Mouse (Mus musculus) gastrocnemius, postnatal 10 days (tissue): Measurements from ENCODE around the gene Foxn3. TPM values are rescaled to one million over a fixed set of nuclear protein-coding genes. Genes with fewer than 3 reads are reported as not detected.

Source experiments
- DNase-seq: peaks from one replicate; pipeline ENCODE4 v3.0.0; 2021; ENCODE audit warnings: mixed read lengths
- total RNA-seq, 2 experiments: library from RNA; stranded (reverse); gene quantifications; 2 replicates each; pipeline ENCODE4 v1.2.3; 2021

Gene Foxn3
- total RNA-seq, 2 experiments from 2014 or later: 227 to 232 TPM

DNA sequence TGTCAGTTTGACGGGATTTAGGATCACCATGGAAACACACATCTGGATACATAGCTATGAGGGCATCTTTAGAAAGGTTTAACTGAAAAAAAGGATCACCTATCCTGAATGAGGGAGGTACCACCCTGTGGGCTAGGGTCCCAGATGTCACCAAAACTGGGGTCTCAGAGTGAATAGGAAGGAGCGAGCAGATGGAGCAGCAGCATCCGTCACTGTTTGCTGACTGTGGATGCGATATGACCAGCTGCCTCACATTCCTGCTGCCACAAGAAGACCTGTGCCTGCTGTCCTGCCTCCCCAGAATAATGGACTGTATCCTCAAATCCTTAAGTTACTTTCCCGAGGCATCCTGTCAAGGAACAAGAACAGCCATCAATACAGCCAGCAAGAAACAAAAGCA is 97.0 kb downstream of the Foxn3 start:
- DNase-seq: no peak

DNA sequence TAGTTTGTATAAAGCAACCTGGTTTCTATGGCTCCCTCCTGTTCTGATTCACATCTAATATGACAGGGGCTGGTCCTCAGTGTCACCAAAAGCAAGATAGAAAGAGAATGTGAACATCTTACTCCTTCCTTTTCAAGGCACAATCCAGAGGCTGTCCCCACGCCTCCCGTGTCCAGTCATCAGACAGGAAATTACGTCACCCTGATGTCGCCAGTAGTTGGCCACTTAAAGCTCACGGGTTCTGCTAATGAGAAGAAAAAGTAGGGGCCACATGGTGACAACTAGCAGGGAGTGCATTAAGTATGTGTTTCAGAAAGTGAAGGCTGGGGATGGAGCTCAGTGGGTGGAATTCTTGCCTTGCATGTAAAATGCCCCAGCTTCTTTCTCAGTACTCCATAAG is 99.1 kb downstream of the Foxn3 start:
- no peak for DNase-seq

DNA sequence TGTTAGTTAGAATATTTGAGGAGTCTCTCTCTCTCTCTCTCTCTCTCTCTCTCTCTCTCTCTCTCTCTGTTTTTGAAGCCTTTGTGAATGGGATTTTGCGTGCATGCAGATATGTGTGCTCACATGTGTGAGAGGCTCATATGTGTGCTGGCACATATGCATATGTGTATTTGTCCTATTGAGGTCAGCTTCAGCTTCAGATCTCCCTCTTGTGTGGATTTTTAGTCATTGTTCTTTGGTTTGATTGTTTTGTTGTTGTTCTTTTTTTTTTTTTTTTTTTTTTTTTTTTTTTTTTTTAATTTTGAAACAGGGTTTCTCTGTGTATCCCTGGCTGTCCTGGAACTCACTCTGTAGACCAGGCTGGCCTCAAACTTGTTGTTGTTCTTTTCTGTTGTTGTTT is 100.5 kb downstream of the Foxn3 start:
- DNase-seq: no peak

DNA sequence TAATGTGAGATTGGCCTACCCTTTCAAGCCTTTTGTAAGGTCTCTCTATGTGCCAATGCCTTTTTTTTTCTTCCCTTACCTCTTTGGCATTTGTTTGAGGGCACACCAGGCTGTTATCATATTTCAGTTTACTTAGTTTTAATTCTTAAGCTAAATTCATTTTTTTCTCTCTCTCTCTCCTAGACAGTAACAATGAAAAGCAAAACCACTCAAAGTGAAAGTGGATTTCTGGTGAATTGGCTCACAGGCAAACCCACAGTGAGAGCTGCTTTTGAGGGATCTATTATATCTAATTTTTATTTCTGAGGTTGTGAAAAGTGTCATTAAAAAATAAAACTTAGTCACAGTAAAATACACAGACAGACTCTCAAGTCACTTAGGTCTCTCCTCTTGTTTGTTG is 101.1 kb downstream of the Foxn3 start:
- DNase-seq: no peak

DNA sequence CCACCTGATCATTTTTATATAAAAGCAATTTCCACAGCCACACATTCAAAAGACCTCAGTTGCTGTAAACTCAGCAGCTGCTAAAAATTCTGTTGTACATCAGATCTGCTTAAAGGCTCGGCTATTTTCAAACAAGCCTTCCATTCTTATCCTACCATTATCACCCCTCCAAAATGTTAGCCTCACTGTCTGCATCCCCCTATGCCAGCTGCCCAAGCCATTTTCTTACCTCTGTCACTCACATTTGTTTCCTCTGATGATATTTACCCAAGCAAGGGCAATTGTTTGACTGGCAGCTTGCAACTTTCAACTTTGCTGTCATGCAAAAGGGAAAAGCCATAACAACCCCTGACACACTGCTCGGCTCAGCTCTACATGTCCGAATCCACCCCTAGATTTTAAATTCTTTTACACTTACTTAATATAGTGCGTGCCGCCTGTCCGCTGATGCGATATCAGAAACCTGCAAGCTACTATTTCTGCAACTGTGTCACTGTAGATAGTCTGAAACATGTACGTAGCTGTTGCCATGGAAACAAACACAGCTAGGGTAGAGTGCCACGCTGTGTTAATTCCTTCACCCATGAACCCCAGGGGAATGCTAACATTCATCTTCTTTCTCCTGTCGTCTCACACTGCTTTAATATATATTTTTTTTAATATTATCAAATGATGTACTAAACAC is 105.7 kb downstream of the Foxn3 start:
- DNase-seq: no peak

DNA sequence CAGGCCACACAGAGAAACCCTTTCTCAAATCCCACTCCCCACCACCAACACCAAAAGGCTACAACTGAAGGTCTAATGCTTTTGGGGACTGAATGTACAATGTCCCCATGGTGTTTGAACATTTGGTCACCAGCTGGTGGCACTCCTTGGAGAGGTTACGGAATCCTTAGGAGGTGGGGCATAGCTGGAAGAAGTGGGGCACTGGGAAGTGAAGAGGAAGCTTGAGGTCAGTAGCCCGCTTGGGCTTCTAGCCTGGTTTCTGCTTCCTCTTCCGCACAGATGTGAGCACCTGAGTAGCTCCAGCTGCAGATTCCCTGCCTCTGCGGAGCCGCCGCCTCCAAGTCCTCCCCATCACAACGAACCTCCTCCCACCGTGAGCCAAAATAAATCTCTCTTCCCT is 107.8 kb downstream of the Foxn3 start:
- DNase-seq: no peak

DNA sequence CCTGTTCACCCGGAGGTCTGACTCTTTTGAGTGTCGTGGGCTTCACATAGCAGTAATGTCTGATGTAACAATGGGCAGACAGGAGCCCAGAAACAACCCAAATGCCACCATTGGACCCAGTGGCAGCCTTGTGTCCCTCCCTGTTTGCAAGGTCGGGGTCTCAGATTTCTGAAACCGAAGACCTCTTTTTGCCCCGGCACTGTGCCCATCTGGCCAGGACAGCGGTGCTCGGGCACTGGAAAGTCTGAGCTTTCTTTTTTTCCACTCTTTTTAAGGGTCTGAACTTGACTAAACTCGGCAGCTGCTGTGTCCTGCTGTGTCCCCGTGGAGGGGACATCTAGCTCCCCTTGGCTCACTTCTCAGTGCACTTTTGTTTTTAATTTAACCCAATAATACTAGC is 109.0 kb downstream of the Foxn3 start:
- DNase-seq: peak; percentile 65

DNA sequence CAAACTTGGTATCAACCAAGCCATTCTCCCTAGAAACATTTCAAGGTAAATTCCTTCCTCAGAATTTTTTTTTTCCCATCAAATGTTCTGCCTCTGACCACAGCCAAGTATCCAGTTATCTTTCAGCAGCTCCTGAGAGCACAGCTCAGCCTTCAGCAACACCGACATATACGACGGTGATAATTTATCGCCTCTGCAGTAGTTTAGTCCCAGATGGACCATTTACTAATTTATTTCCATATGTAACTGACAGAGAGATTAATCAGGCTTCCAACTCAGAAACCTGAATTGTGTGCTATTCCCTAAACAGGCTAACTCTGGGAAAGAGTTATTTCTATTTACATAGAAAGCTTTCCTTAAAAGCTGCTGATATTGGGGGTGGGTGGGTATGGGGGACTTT is 109.6 kb downstream of the Foxn3 start:
- no peak for DNase-seq

DNA sequence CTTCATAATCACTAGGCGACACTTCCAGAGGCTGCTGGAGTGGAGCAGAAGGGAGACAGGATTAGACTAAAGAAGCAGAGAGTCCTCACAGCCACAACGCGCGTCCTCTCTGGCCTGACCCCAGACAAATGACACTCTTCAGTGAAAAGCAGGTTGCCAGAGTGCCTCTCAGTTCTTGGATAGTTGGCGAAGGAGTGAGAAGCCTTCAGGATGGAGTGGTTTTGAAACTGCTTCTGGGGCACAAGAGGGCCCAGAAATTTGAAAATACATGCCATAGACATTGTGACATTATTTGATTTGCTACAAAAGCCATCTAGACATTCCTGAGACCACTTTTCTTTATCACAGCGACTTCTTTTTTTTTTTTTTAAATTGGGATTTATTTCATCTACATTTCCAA is 113.3 kb downstream of the Foxn3 start:
- no peak for DNase-seq

DNA sequence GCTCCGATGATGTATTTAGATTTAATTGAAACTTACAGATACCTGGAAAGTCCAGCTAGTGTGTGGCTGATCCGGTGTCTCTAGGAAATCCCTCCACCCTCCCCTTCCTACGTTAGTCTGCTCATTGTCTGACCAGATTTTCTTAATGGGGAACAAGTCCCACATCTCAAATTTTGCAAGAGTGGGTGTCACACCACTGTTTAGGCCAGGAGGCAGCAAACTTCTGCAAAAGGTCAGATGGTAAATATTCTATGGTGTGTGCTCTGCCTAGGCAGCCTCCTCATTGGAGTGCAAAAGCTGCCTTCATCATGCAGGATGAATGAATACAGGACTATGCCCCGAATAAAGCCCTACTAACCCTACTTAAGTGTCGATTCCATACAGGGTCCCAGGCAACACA is 115.6 kb downstream of the Foxn3 start:
- no peak for DNase-seq

DNA sequence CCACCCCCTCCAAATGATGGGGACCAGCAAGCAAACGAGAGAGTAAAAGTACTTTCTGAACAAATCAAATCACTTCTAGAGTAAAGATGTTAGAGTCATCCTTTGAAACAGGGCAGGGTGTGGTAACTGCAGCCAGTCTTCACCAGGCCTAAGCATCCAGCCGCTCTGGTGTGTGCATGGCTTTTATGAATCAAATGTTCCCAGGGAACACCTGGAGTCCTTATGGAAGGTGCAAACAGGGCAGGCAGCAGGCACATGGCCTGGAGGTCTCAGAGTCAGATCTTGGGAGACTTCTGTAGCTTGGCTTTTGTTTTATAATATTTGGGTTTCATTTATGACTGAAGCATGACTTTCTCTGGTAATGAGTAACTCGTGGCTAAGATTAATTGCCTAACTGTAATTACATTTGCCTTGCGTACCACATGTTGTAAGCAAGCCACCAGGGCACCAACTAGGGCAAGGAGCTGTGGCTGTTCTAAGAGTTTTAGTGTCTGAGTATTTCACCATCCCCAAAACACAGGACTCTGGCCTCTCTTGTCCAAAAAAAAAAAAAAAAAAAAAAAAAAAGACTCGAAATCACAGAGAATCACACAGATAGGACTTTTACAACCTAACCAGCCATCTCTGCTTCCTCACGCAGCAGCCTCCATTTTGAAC is 118.2 kb downstream of the Foxn3 start:
- DNase-seq: no peak

DNA sequence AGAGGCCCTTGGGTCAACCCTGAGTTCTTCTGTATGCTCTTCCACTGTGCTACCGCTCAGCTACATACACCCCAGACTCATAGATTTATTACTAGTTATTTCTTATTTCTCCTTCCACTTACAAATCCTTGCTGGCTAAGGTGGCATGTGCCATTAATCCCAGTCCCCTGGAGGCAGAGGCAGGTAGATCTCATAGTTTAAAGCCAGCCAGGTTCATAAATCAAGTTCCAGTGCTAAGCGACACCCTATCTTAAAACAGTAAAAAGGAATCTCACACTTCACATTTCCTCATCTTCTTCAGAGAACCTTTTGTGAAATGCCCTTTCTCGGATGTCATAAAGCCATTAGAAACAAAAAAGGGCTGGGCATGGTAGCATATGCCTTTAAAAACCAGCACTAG is 120.6 kb downstream of the Foxn3 start:
- DNase-seq: no peak

DNA sequence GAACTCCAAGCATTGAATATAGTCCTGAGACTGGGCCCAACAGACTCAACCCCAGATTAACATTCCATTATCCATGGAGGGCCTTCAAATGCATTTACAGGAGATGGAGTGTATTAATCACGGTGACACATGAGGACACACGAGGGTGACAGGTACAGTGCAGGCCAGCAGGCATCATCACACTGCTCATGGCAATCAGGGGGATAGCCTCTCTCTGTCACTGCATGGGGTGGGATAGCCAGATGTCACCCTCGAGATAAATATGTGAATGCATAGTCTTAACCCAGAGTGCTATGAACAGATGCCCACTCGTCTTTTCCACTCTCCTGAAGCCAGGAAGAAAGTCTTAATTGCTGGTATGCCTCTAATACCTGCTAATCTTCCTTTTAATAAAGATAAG is 122.4 kb downstream of the Foxn3 start:
- DNase-seq: no peak

DNA sequence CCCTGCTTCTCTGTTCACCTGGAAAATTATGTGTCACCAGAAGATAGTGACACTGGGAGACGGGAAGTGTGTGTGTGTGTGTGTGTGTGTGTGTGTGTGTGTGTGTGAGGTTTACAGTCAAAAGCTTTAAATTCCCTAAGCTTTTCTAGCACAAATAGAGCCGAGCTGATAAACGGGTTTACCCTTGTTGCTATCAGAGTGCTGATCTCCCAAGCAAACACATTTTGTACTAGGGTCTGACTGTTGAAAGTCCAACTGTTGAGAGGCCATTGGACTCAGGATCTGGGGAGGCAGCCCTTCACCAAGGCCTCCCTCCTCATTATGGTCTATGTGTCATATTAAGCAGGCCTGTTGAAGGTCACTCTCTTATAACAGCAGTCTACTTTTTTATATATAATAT is 123.4 kb downstream of the Foxn3 start:
- DNase-seq: no peak

DNA sequence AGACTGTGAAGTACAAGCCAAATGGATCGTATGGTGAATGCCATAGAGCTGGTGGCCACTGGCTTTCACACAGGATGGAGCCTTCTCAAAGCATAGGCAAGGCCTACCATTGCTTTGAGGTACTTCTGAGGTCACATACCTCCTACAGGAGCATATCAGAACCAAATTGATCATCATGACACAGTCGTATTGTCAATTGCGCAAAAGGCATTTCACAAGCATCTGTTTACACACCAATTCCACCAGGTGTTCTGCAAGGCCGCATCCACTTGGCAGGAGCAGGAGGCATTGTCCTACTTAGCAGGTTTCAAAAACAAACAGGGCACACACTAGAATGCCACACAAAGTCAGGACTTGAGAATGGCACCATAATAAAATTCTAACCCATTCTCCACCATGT is 128.2 kb downstream of the Foxn3 start:
- DNase-seq: no peak

DNA sequence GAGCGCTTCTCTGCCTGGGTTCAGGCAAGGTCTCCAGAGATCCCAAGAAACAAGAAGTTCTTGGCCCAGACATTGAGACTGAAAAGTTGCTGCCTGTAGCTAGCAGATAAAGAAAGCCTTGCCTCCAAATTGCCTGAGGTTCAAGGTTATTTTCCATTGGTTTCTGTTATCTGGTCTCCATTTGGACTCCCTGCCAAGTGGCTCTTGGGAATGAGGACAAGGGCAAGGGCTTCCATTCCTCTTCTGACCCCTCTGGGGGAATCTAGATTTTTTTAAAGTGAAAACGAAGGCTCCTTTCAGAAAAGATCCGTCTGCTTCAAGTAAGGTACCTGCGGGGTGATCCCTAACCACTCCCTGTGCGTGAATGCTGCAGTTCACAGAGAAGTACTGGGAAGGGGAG is 130.0 kb downstream of the Foxn3 start:
- no peak for DNase-seq

DNA sequence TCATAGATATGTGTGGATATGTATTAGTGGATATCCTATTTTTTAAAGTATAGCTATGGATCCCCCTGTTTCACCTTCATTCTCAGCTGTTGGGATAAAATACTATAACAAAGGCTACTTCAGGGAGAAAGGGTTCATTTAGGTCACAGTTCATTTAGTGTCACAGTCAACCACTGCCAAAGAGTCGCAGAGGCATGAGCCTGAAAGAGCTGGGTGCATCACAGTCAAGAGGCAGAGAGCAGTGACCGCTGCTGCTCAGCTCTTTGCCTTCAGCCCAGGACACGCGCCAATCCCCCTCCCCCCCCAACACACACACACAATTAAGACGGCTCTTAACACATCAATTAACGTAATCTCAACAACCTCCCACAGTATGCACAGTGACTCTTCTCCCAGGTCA is 131.8 kb downstream of the Foxn3 start:
- no peak for DNase-seq

DNA sequence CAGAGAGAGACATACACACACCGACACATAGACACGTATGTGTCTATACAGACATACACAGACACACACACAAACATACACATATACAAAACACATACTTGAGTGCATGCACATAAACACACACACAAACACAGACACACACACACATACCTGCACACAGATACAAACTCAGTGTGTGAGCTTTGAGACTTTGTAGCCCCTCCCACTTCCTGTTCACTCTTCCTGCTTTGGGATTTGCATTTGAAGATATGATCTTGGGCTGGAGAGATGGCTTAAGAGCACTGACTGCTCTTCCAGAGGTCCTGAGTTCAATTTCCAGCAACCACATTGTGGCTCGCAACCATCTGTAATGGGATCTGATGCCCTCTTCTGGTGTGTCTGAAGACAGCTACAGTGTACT is 132.4 kb downstream of the Foxn3 start:
- DNase-seq: no peak

DNA sequence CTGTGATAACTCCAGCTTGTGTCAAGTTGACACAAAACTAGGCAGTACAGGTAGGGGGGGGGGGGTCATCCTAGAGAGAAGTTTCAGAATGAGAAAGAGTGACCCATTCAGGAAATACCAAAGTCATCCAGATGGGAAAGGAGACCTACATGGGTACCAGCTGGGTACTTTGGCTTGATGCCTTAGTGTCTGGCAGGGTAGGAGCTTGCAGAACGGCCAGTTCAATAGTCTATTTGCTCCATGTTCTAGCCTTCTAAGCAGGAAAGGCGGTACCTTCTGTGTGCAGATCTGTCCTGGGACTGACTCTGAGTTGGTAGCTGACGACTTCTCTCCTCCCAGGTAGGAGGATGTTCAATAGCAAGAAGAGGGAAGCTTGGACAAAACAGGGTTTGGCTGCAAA is 134.3 kb downstream of the Foxn3 start:
- no peak for DNase-seq

DNA sequence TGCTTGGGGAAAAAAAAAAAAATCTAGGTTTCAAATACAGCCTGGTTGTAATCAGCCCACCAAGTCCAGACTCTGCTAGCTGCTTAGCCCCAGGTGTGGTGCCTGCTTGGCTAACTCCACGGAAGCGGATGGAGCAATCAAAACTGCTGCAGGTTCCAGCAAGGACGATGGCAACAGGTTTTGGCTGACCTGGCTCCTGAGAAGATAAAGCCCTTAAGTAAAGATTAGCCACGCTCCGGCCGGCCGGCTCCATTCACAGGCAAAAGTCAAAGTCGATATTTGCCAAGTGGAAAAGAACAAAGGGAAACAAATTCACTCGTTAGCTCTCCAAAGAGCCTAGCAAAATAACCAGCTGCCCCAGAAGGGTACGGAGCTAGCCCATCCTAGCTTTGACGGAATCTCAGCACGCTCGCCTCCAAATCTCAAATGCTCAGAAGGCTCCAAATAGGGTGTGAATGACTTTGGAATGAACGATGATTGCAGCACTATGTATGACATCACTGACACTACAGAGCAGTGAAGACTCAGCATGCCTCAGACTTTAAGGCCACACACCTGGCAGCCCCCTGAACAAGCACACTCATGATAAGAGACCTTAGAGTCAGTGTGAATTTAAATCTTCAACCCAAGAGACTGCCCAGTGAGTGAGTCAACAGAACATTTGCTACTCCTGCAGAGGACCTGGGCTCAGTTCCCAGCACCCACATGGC is 137.0 kb downstream of the Foxn3 start:
- no peak for DNase-seq

DNA sequence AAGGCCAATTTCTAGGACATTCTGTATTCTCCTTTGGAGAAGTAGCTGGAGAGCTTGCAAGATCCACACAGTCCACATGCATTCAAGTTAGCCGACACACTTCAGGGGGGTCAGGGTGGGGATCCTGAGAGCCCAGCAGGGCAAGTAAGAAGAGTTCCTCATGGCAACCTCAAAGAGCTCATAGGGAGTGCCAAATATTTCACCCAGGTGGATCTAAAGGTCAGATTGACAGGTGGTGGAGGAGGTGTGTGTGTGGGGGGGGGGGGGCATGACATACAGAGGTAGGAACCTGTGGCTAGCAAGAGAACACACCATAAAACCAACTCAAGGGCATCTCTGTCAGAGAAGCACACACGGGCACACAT is 144.0 kb downstream of the Foxn3 start:
- no peak for DNase-seq

DNA sequence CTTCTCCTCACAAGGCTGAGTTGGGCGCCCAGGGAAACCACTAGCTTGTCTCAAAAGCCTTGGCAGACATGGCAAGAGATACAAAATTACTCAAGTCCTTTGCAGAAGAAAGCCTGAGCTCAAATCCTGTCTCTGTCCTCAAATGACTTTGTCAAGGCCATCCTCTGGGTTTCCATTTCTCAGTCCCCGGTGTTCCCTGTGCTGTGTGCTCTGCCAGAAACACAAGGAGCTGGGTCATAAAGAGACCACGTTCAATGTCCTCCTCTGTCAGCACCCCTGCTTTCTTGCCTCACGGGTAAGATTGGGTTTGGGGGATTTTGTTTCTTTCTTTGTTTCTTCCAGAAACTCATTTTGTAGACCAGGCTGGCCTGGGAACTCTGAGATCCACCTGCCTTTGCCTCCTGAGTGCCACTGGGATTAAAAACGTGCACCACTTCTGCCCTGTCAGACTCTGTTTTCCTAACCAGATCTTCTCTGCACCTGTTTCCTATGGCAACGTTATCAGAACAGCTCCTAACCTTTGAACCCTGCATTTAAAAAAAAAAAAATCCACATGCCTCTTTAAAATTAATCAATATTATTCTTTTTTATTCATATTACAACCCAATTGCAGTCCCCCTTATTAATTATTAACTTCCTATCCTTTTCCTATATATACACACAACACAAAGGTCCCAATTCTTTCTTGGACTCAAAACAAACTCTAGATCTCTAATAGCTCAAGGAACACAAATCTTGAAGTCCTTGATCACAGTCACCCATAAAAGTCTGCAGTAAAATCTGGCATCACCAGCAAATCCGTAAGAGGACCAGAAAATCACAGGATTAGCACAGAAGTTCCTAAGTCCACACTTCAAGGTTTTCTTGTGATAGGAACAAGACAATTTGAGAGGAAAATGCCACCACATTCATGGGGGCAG is 144.6 kb downstream of the Foxn3 start:
- DNase-seq: no peak

DNA sequence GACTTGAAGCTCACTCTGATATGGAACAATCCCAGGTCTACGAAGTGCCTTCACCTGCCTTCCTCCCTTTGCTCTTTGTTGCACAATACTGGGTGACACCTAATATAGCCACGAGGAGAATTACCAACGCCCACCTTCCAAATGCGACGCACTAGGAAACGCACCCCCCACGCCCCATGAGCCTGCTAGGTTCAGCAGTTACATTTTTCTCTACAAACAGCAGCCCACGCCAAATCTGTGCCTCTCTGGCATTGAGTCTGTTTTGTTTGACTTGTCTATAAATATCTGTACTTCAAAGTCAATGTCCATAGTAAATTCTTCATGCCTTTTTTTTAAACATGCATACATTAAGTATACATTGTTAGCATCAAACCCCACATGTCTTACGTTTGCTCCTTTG is 145.5 kb downstream of the Foxn3 start:
- DNase-seq: no peak
